Mouse (Mus musculus): ENCODE measurements around the gene Gm20431.

- TF ChIP-seq CTCF (IDR thresholded peaks at IDR 0.05; ENCODE audit: insufficient read depth, low read length) = no peak
- TF ChIP-seq POLR2A (IDR thresholded peaks at IDR 0.05; ENCODE audit: borderline replicate concordance, extremely low read depth, low read depth, low read length) = no peak
These were observed 43.1 kb upstream of the Gm20431 start for GRCm38 (mm10) chr2:167704409-167704808.

All from lung, adult 2 months (tissue).